Mouse (Mus musculus): ENCODE results near the gene Kif9. TPM values are rescaled to one million over a fixed set of nuclear protein-coding genes. Genes with fewer than 3 reads are reported as not detected.

The Kif9 gene
- total RNA-seq, 4 experiments from 2014 or later = 4.5 to 6.2 (median 5.2) TPM

GRCm38 (mm10) chr9:110525737-110526136 lies 49.0 kb downstream of the Kif9 start:
- DNase-seq (ENCODE audit: low spot score in 2 of 2) = no peak

DNA sequence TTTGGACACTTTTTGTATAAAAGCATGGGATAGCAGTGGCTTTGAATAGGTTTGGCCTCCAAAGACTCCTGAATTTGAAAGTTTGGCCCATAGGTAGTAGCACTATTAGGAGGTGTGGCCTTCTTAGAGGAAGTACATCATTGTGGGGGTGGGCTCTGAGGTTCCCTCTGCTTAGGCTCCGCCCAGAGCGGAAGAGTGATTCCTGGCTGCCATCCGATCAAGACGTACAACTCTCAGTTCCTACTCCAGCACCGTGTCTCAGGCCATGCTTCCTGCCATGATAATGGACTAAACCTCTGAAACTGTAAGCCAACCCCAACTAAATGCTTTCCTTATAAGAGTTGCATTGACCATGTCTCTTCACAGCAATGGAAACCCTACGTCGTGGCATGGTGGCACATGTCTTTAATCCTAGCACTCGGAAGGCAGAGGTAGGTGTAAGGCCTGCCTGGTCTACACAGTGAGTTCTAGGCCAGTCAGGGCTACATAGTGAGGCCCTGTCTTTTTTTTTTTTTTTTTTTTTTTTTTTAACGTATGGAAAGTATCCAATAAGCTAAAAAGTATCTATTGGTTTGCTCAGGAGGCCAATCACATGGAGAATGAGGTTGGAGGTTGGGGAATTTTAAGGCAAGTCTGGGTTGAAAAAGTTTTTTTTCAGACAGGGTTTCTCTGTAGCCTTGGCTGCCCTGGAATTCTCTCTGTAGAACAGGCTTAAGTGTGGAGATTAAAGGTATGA lies 52.4 kb downstream of the Kif9 start:
- DNase-seq (ENCODE audit: low spot score in 2 of 2) = no peak

DNA sequence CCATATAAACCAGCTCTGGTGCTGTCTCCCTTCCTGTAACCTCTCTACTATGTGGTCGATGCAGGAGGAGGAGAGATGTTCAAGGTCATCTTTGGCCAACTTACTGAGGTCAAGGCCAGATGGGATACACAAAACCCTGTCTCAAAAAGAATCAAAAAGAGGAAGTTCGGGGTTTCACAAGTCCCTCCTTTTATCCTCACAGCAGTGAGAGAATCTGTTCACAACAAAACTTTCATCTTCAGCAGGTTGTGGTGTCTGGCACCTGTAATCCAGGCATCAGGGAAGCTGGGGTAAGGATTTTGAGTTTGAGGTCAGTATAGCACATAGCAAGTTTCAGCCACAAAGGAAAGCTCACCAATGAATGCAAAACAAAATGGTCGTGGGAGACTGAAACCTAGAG lies 53.9 kb downstream of the Kif9 start:
- DNase-seq (ENCODE audit: low spot score in 2 of 2) = no peak

DNA sequence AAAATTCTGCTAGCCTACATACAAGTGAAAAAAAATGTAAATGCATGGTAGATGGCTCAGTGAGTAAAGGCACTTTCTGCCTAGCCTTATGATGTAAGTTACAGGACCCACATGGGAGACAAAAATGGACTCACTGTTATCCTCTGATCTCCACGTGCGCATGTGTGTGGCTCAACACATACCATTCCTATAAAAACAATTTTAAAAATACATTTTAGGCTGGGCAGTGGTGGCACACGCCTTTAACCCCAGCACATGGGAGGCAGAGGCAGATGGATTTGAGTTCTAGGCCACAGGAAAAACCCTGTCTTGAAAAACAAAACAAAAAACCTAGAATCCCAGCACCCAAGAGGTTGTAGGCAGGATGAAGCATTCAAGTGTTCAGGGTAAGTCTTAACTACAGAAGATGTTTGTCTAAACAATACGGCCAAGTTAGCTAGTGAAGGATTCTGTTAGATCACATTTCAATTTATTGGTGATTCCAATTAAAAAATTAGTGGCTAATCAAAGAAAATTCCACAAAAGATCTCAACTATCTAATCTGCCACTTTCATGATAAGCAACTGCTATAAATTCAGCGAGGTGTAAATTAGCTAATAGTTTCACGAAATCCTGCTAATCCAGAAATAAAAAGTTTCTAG lies 54.5 kb downstream of the Kif9 start:
- DNase-seq (ENCODE audit: low spot score in 2 of 2) = no peak

DNA sequence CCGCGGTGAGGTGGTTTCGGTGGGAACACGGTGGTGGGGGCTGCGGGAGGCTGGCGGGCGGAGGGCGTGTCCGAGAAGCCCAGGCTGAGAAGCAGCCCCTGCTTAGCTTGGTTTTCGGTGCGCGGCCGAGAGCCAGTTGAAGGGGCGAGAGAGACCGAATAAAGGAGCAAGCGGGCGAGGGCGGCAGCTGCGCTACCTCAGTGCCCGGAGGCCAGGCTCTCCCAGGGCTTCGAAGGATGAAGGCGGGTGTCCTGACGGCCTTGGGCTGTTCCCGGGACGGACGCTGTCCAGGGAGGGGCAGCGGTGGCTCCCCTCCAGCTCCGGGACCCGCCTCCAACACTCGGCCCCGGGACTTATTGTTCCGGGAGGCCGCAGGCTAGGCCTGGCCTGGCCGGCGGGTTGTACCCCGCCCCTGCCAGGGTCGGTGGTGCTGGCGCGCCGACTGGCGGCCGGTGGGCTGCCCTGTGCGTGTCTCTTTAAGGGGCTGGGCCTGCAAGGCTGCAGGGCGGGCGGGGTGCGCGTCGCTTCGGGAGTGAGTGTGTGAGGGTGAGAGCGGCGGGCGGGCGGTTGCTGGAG lies 55.2 kb downstream of the Kif9 start:
- peak; percentile 72 to 93 for DNase-seq (ENCODE audit: low spot score in 2 of 2)

- DNase-seq (ENCODE audit: low spot score in 2 of 2) = peak; percentile 46 to 56
Measured at GRCm38 (mm10) chr9:110532538-110533291, 56.0 kb downstream of the Kif9 start, which contains the start of gene Setd2. TSS of gene Setd2 (plus strand) at chr9:110532597.

DNA sequence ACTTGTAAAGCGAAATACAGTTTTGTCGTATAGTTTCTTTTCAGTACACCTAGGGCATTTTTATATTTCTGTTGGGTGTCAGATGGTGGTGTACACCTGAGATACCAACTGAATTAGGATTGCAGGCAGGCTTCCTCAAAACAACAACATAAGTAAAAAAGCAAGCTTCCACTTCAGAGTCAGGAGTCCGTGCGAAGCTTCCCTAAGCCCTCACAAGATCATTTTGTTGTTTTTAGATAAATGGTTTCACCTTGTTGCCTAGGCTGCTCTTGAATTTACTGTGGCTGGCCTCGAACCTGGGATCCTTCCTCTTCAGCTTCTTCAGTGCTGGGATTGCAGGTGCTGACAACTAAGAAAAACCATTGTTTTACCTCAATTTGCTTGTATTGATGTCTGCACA lies 56.9 kb downstream of the Kif9 start:
- no peak for DNase-seq (ENCODE audit: low spot score in 2 of 2)

- no peak for DNase-seq (ENCODE audit: low spot score in 2 of 2)
Measured at GRCm38 (mm10) chr9:110535114-110535513, 58.4 kb downstream of the Kif9 start.

DNA sequence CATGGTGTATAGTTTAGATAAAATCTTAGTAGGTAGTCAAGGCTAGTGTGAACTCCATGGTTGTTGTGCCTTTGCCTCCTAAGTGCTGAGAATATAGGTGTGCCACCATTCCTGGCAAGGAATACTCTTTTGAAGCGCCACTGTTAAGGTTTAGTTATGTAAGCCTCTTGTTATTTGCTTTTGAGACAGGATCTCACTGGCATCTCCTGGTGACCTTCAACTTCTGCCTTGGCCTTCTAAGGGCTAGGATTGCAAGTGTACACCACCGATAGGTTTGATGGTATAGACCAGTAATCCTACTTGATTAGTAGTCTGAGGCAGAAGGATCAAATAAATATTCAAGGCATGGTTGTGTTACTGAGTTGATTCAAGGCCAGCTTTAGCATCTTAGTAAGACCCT lies 59.9 kb downstream of the Kif9 start:
- no peak for DNase-seq (ENCODE audit: low spot score in 2 of 2)

DNA sequence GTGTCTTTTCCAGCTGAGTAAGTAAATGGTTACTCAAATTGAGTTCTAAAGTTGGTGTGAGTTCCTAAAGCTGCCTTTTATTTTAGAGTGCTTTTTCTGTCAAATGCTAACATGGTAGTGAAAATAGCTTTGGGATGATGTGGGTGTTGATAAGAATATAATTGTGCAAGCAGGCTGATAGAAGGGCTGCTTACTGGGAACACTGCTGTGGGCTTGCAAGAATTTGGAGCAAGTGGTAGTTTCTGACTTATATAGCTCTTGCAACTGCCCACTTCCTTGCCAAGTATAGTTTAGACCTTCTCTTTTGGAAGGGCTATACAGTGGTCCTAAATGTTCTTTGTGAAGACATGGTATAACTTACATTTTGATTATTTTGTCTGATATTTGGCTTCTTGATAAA lies 61.8 kb downstream of the Kif9 start:
- DNase-seq (ENCODE audit: low spot score in 2 of 2) = no peak

DNA sequence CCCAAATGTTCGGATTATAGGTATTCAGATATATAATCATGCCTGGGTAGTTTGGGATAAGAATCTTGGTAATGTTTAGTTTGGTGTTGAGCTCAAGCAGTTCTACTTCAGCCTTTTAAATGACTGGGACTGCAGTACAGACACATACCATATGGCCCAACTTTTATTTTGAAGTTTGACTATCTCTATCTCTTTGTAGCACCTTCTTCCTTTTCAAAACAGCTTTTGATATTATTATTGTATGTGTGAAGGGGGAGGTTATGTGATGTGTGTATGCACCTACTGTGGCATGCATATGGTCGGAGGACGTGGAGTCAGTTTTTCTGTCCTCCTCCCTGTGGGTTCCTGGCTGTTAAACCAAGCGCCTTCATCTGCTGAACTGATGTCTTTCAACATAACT lies 65.2 kb downstream of the Kif9 start:
- no peak for DNase-seq (ENCODE audit: low spot score in 2 of 2)

DNA sequence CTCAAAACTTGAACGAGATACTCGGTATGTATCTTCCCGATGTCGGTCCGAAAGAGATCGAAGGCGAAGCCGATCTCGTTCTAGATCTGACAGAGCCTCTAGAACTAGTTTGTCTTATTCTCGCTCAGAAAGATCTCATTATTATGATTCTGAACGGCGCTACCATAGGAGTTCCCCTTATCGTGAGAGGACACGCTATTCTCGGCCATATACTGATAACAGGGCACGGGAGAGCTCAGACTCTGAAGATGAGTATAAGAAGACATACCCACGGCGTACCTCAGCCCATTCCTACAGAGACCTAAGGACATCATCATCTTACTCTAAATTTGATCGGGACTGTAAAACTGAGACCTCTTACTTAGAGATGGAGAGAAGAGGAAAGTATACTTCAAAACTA lies 71.5 kb downstream of the Kif9 start:
- DNase-seq (ENCODE audit: low spot score in 2 of 2) = no peak

DNA sequence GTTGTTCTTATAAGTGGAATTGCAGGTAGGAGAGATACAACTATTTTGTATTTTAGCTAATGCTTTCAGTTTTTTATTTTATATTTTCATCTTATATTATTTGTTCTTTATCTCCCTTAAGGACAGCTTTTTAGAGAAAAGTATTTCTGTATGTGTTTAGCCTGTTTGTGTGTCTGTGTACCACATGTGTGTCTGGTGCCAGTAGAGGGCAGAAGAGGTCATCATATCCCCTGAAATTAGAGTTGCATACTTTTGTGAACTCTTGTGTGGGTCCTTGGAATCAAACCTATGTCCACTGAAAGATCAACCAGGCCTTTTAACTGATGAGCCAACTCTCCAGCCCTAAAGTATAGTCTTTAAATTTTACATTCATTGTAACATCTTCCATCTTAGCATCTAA lies 91.6 kb downstream of the Kif9 start:
- no peak for DNase-seq (ENCODE audit: low spot score in 2 of 2)

Other genes starting within 250 kb of the Kif9 start
- 100 to 1,000 TPM; 360 to 411 (median 377) TPM for gene Cspg5, start 233.2 kb upstream of the Kif9 start, total RNA-seq (2022)
- 10 to 100 TPM; 11.6 to 16.4 (median 14.1) TPM for gene Elp6, start 171.8 kb upstream of the Kif9 start, total RNA-seq (2022)
- gene Scap, start 143.7 kb upstream of the Kif9 start, total RNA-seq (2022) = 100 to 1,000 TPM in 2 of 4 experiments, 10 to 100 TPM in 2; 93.7 to 105 (median 99.7) TPM
- 10 to 100 TPM; 48.3 to 55.0 (median 50.0) TPM for gene Ptpn23, start 68.7 kb upstream of the Kif9 start, total RNA-seq (2022)
- gene Ngp, start 57.2 kb upstream of the Kif9 start, total RNA-seq (2022) = under 1 TPM in 2 of 4 experiments, not detected in 2; 0.30 to 0.50 TPM
- gene Klhl18, start 264 bp upstream of the Kif9 start, total RNA-seq (2022) = 10 to 100 TPM; 23.2 to 28.2 (median 24.7) TPM
- gene Setd2, start 55.6 kb downstream of the Kif9 start, total RNA-seq (2022) = 10 to 100 TPM; 58.6 to 74.9 (median 63.6) TPM
- gene Nradd, start 147.5 kb downstream of the Kif9 start, total RNA-seq (2022) = 1 to 10 TPM; 1.4 to 2.9 (median 2.6) TPM
- gene Nbeal2, start 177.2 kb downstream of the Kif9 start, total RNA-seq (2022) = 10 to 100 TPM; 11.9 to 14.6 (median 12.6) TPM
- 10 to 100 TPM; 69.7 to 73.5 (median 72.6) TPM for gene Ccdc12, start 179.5 kb downstream of the Kif9 start, total RNA-seq (2022)